Comparison of ENCODE assay signal across 9 mouse cellular contexts in genomic region chr4:129350644-129351043, GRCm38 (mm10). TPM values are rescaled to one million over a fixed set of nuclear protein-coding genes. Genes with fewer than 3 reads are reported as not detected.
DNase-seq lines count a peak whose midpoint lies in the region; ATAC-seq and TF ChIP-seq lines count a peak whose summit lies in the region.
"Had no signal": no experiment of that assay in that cellular context is flagged by ENCODE, and none has a peak within 500 bp of the region (broad histone marks: within the 10 kb centered on the region; RNA-seq: fewer than 3 reads in every experiment).

No protein-coding gene starts in this region.

- TF ChIP-seq EP300 in liver, postnatal 0 days (IDR thresholded peaks at IDR 0.05; ENCODE audit: low read depth): no peak

- no peak overlapping the region for H3K4me2 ChIP-seq in heart, embryonic 12.5 days
- H3K4me2 ChIP-seq in liver, postnatal 0 days (ENCODE audit: low read depth, low read length): no peak overlapping the region
- H3K4me2 ChIP-seq: embryonic facial prominence, embryonic 13.5 days had no signal

- TF ChIP-seq POLR2A in testis, adult 2 months (IDR thresholded peaks at IDR 0.05; ENCODE audit: control insufficient read depth, low read depth, low read length): no peak

- peak; percentile 92 for DNase-seq in CD4-positive, CD25-positive, alpha-beta regulatory T cell, adult 2 months (ENCODE audit: low read depth, low spot score)
- peak; percentile 96 for DNase-seq in brain, adult 2 months (ENCODE audit: low read depth, low spot score)
- DNase-seq in kidney, postnatal 14 days: peak; percentile 84
- DNase-seq in liver, postnatal 0 days: peak; percentile 88

- H3K4me3 ChIP-seq in heart, embryonic 12.5 days: no peak overlapping the region
- no peak overlapping the region for H3K4me3 ChIP-seq in liver, postnatal 0 days (ENCODE audit: low read depth, low read length)
- no peak overlapping the region for H3K4me3 ChIP-seq in testis, adult 2 months (ENCODE audit: control insufficient read depth, low read depth, low read length)
- H3K4me3 ChIP-seq: embryonic facial prominence, embryonic 13.5 days had no signal

- TF ChIP-seq CTCF in liver, postnatal 0 days (IDR thresholded peaks at IDR 0.05; ENCODE audit: low read depth): peak; percentile 97
- peak; percentile 82; the same call in 1 of the 2 replicates for TF ChIP-seq CTCF in testis, adult 2 months (IDR thresholded peaks at IDR 0.05; ENCODE audit: control insufficient read depth, insufficient read depth, insufficient replicate concordance, low read depth, low read length)

- H3K36me3 ChIP-seq in heart, embryonic 12.5 days: peaks cover 36% of the 10 kb centered on the region
- H3K36me3 ChIP-seq in liver, postnatal 0 days (replicated peaks; ENCODE audit: insufficient read depth, low read length): peaks cover 5% of the 10 kb centered on the region; the same call in 1 of the 2 replicates
- no peaks in the 10 kb centered on the region for H3K36me3 ChIP-seq in testis, adult 2 months (ENCODE audit: control insufficient read depth, insufficient read depth, low read length)

- H3K9ac ChIP-seq in heart, embryonic 12.5 days: no peak overlapping the region
- H3K9ac ChIP-seq in liver, postnatal 0 days (replicated peaks): no peak overlapping the region
- H3K9ac ChIP-seq: embryonic facial prominence, embryonic 13.5 days had no signal

- no peak overlapping the region for H3K27ac ChIP-seq in heart, embryonic 12.5 days (ENCODE audit: poor library complexity, severe bottlenecking)
- no peak overlapping the region for H3K27ac ChIP-seq in liver, postnatal 0 days (ENCODE audit: low read depth)
- no peak overlapping the region for H3K27ac ChIP-seq in testis, adult 2 months (ENCODE audit: control insufficient read depth, insufficient read depth, low read depth, low read length)
- H3K27ac ChIP-seq: embryonic facial prominence, embryonic 13.5 days had no signal

- peak; percentile 87 for ATAC-seq in erythroid progenitor cell, adult 5-6 weeks (replicated peaks; ENCODE audit: low FRiP score, poor library complexity, severe bottlenecking)
- peak; percentile 63; the same call in 1 of the 2 replicates for ATAC-seq in heart, embryonic 12.5 days (ENCODE audit: insufficient number of reproducible peaks, low FRiP score)
- peak; percentile 57 for ATAC-seq in liver, postnatal 0 days
- peak; percentile 81 for ATAC-seq in neutrophil, adult 5-6 weeks (ENCODE audit: extremely low read depth, insufficient number of reproducible peaks, low FRiP score, poor library complexity, severe bottlenecking)

- no peaks in the 10 kb centered on the region for H3K4me1 ChIP-seq in heart, embryonic 12.5 days (replicated peaks)
- no peaks in the 10 kb centered on the region for H3K4me1 ChIP-seq in liver, postnatal 0 days (ENCODE audit: insufficient read depth)
- no peaks in the 10 kb centered on the region; the same call in 1 of the 2 replicates for H3K4me1 ChIP-seq in testis, adult 2 months (ENCODE audit: control insufficient read depth, insufficient read depth, low read length)
- H3K4me1 ChIP-seq: embryonic facial prominence, embryonic 13.5 days had no signal

- no peaks in the 10 kb centered on the region for H3K9me3 ChIP-seq in heart, embryonic 12.5 days (replicated peaks)
- no peaks in the 10 kb centered on the region for H3K9me3 ChIP-seq in liver, postnatal 0 days (ENCODE audit: low read length)
- H3K9me3 ChIP-seq: embryonic facial prominence, embryonic 13.5 days had no signal

- no peaks in the 10 kb centered on the region for H3K27me3 ChIP-seq in heart, embryonic 12.5 days (replicated peaks)
- no peaks in the 10 kb centered on the region for H3K27me3 ChIP-seq in liver, postnatal 0 days (ENCODE audit: insufficient read depth, low read length)
- H3K27me3 ChIP-seq in testis, adult 2 months (ENCODE audit: control insufficient read depth, insufficient read depth, low read length): no peaks in the 10 kb centered on the region
- H3K27me3 ChIP-seq: embryonic facial prominence, embryonic 13.5 days had no signal

- WGBS in heart, embryonic 12.5 days: 11% methylated on average over 1 of the region's 1 CpGs
- 7% methylated on average over 1 of the region's 1 CpGs for WGBS in liver, postnatal 0 days (ENCODE audit: insufficient replicate concordance)

RNA-seq across cellular contexts. Expression of gene Zbtb8os, which starts 15.1 kb away (rescaled TPM):
- total RNA-seq in erythroid progenitor cell, adult 5-6 weeks (2015; ENCODE audit: low replicate concordance): 11.5 and 16.8 TPM in 2 replicates
- total RNA-seq in erythroid progenitor cell, adult 5-6 weeks (2017; ENCODE audit: low replicate concordance): 16.3 and 23.0 TPM in 2 replicates
- 46.7 and 51.1 TPM in 2 replicates for polyA plus RNA-seq in heart, embryonic 12.5 days (2016; fragmentation: Nextera tagmentation; extraction: Ambion mirVana)
- polyA plus RNA-seq in liver, postnatal 0 days (2015; fragmentation: Nextera tagmentation; extraction: Ambion mirVana): 32.2 and 34.2 TPM in 2 replicates
- total RNA-seq in neutrophil, adult 5-6 weeks (2017): 52.5 and 55.0 TPM in 2 replicates
- polyA plus RNA-seq in testis, adult 2 months (2012; rRNA removed): 19.1 and 20.7 TPM in 2 replicates

RNA-seq across cellular contexts. Expression of gene Rbbp4, which starts 15.5 kb away (rescaled TPM):
- total RNA-seq in erythroid progenitor cell, adult 5-6 weeks (2015; ENCODE audit: low replicate concordance): 177 and 270 TPM in 2 replicates
- 159 and 296 TPM in 2 replicates for total RNA-seq in erythroid progenitor cell, adult 5-6 weeks (2017; ENCODE audit: low replicate concordance)
- 342 TPM in 2 replicates for polyA plus RNA-seq in heart, embryonic 12.5 days (2016; fragmentation: Nextera tagmentation; extraction: Ambion mirVana)
- 163 and 167 TPM in 2 replicates for polyA plus RNA-seq in liver, postnatal 0 days (2015; fragmentation: Nextera tagmentation; extraction: Ambion mirVana)
- total RNA-seq in neutrophil, adult 5-6 weeks (2017): 61.8 and 63.2 TPM in 2 replicates
- polyA plus RNA-seq in testis, adult 2 months (2012; rRNA removed): 46.1 and 51.5 TPM in 2 replicates

RNA-seq across cellular contexts. Expression of gene Zbtb8a, which starts 27.3 kb away (rescaled TPM):
- 1.7 and 6.1 TPM in 2 replicates for total RNA-seq in erythroid progenitor cell, adult 5-6 weeks (2015; ENCODE audit: low replicate concordance)
- 0.98 and 4.6 TPM in 2 replicates for total RNA-seq in erythroid progenitor cell, adult 5-6 weeks (2017; ENCODE audit: low replicate concordance)
- polyA plus RNA-seq in heart, embryonic 12.5 days (2016; fragmentation: Nextera tagmentation; extraction: Ambion mirVana): 11.1 and 11.8 TPM in 2 replicates
- polyA plus RNA-seq in liver, postnatal 0 days (2015; fragmentation: Nextera tagmentation; extraction: Ambion mirVana): 1.9 and 2.3 TPM in 2 replicates
- 2.3 and 3.3 TPM in 2 replicates for total RNA-seq in neutrophil, adult 5-6 weeks (2017)
- 4.6 and 5.6 TPM in 2 replicates for polyA plus RNA-seq in testis, adult 2 months (2012; rRNA removed)
